Mouse (Mus musculus): Measurements from ENCODE around the gene Fam184a.
"Not testable (repeated sequence)": the region's sequence is repeated elsewhere in the genome, so short reads cannot be mapped to it uniquely, and the experiment has no call there.

Fam184a gene

DNA sequence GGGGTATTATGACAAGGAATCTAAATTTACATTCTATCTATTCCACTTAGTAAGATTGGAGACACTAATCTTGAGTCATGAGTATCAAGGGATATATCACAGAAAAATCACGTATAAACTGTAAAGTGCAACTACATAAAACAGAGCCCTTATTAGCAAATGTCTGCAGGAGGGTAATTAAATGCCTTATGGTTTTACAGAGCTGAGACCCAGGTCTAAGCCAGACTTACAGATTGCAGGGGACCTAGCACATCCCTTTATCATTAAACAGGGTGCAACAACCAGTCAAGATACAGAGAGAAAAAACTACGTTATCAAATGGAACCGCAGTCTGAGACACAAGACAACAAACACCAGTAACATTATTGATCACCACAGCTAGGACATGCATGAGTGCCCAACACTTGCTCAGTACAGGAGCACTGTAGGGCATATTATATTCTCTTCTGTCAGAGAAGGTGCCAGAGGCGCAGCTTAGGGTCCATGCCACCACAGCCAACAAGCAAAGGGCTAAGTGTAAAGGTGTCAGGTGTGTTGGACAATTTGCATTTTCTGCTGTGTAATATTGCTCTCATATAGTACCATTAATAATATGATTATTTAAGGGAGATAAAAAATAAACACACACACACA lies 61.9 kb downstream of the Fam184a start:
- DNase-seq = no peak

GRCm38 (mm10) chr10:53688533-53688932 lies 62.4 kb downstream of the Fam184a start:
- no peak for DNase-seq

GRCm38 (mm10) chr10:53687888-53688287 lies 63.0 kb downstream of the Fam184a start:
- DNase-seq = no peak

DNA sequence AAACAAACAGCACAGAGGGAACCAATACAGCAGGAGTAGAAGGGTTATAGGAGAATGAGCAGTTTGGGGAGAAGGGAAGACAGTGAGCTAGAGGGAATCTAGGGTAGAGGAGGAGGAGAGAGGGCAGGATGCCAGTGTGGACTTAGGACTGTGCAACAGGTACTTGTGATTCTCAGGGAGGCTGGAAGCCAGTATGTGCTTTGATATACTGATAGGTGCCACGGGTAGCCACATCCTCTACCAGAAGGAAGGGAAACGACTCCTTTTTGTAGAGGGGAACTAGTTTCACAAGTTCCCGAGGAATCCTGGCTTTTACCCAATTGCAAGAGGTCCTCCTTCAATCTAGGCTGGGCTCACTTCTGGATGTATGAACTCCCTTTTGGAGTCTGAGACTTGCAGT lies 65.1 kb downstream of the Fam184a start:
- DNase-seq = no peak

- DNase-seq = no peak
Measured at GRCm38 (mm10) chr10:53683226-53683625, 67.7 kb downstream of the Fam184a start.

DNA sequence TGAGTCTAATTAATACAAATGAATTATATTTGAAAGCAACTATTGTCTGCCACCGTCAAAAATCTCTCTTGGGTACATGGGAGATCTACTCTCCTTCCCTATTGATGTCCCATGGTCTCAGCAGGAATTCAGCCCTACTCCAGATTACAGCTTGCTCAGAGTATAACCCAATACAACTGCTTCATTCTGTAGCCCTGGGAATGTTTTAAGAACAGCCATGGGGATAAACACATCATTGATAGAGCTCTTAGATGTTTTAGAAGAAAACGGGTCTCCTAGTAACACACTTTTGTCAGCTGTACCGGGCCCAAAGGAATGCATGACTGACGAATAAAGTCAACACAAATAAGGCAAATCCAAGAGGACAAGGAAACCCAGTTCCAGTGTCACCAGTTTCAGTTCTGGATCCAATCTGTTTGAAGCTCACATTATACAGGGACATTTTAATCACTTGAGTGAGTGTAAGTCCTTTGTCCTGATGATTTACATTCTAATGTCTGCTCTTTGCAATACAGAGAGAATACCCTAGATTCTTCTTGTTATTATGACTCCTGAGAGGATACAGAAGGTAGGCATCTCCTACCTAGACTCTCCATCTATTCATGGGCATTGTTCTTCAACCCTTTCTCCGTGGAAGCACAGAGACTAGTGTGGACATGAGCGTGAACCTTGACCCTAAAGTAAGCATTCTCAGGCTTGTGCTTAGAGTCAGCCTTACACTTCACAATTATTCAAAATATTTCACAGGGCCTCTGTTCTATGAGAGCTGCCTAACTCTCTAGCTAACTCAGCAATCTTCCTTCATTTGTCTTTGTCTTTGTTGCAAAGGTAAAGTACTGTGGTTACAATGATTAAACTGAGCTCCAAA lies 71.0 kb downstream of the Fam184a start:
- no peak for DNase-seq

- DNase-seq = no peak
Measured at GRCm38 (mm10) chr10:53661788-53662187, 89.1 kb downstream of the Fam184a start.

- not testable (repeated sequence) for DNase-seq
Measured at GRCm38 (mm10) chr10:53654239-53654638, 96.7 kb downstream of the Fam184a start.

DNA sequence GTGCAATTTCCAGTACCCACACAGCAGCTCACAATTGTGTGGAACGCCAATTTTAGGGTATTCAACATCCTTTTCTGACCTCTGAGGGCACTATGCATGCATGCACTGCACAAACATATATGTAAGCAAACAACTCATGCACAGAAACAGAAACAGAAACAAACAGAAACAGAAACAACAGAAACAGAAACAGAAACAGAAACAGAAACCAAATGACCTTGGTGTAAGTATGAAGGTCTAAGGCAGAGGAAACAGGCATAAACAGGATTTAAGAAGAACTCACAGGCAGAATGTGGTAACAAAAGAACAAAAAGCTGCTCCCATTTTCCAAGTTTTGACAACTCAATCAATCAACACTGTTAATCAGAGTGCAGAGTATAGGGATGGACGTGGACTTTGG lies 100.2 kb downstream of the Fam184a start:
- DNase-seq = no peak

GRCm38 (mm10) chr10:53641507-53641906 lies 109.4 kb downstream of the Fam184a start:
- no peak for DNase-seq

- DNase-seq = no peak
Measured at GRCm38 (mm10) chr10:53635246-53635971, 115.5 kb downstream of the Fam184a start.

DNA sequence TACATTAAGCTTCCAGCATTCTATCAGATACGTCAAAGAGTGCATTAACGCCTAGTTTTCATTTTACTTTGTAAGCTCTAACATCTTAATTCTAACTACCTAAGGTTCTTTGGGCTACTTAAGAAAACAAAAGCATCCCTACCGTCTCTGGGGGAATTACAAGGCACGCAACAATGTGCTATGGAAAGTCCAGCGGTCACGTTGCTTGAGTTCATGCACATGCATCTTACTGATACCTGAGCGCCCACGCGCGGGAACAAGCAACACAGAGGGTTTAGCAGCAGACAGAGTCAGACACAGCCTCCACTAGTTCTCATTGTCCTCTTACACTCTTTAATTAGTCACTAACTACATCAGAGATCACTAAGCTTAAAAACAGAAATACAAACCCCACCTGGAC lies 116.8 kb downstream of the Fam184a start:
- DNase-seq = no peak

DNA sequence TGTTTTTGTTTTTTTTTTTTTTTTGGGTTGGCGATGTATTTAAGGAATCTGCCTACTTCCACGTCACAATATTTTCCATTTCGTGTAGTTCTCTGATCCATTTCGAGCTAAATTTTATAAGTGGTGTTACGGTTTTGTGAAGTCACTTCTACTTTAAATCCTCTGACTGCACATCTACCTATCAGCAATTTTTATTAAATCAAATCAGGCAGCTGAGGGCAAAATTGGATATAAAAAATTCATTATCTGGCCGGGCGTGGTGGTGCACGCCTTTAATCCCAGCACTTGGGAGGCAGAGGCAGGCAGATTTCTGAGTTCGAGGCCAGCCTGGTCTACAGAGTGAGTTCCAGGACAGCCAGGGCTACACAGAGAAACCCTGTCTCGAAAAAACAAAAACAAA lies 120.6 kb downstream of the Fam184a start, which contains the start of gene Mcm9:
Mcm9 (minus strand) TSS at position 101 of the 400 bp plus-strand sequence.
- DNase-seq = not testable (repeated sequence)

- DNase-seq = peak; percentile 97
Measured at GRCm38 (mm10) chr10:53629918-53630250, 121.0 kb downstream of the Fam184a start.

- DNase-seq = peak; percentile 90
Measured at GRCm38 (mm10) chr10:53629247-53629917, 121.5 kb downstream of the Fam184a start.

DNA sequence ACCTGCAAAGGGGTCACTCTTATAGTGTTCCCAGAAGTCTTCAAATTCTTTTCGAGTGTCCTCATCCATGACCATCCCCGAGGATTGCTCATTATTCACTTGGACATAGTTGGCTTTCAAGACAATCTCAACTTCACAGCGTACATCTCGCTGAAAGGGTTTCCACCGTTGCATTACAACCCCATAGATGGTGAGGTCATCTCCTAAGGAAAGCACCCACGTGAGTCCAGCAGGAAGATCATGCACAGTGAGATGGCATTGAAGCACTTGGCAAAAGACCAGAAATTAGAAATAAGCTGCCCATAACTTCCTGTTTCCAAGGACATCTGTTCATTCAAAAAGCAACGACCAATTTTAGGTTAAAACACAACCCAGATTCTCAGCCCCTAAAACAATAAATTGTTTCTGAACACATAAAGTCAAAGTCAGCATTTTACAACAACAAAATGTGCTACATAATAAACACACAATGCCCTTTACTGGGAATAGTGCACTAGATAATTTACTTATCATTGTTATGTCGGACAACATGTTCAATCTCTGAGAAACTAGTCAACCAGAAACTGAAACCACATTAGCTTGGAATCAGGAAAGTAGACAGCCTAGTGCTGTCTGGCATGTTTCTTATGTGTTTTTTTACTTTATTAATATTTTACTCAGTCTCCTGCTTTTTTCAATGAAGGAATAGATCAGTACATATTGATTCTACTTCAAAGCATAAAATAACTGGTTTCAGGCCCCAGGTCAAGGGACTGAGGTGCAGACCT lies 134.9 kb downstream of the Fam184a start:
- no peak for DNase-seq

- DNase-seq = no peak
Measured at GRCm38 (mm10) chr10:53613955-53614354, 137.0 kb downstream of the Fam184a start.

DNA sequence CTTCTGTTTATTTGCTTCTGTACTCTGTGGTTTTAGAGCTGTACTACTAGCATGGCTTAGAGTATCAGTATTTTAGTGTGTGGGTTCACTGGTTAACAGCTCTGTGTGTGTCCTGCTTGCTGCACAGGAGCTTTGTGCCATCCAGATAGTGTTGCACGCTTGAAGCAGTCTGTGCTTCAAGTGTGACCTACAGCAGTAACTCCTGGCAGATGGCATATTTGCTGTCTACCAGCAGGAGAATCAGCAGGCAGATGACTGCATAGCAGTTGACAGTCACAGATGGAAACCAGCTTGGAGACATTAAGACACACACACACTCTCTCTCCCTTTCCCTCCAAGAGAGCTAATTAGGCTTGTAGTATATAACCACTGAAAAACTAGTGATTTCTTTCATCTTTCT lies 138.8 kb downstream of the Fam184a start:
- peak; percentile 82 for DNase-seq

DNA sequence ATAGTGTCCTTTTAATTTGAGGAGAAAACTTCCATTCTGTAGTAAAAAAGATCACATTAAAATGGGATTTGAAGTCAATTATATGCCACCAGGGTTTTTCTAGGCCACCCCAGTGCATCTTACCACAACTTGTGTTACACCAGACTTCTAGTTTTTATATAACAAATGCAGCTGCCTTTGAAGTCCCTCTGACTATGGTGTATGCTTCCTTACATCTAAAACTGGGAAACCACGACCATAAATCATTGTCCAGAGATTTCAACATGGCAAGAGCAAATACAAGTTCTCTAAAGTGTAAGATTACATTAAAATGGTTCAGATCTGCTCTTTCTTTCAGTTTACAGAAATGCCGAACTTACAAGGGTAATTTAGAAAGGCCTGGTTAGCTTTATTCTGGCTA lies 142.6 kb downstream of the Fam184a start:
- DNase-seq = no peak

DNA sequence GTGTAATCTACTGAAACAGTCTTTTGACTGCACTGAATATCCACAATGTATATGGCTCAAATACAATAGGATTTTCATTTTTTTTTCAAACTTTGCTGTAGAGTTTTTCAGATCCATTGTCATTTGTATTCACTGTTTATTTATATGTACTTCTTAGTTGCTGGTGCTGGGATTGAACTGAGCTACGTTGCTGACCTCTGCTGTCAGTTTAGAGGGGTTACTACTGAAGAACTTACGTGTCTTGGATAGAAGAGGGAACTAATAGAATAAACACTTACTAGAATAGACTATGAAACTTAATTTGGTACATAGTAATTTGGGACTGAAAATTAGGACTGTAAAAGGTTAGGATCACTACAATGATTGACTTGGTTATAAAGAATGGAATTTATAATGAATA lies 145.6 kb downstream of the Fam184a start:
- no peak for DNase-seq

DNA sequence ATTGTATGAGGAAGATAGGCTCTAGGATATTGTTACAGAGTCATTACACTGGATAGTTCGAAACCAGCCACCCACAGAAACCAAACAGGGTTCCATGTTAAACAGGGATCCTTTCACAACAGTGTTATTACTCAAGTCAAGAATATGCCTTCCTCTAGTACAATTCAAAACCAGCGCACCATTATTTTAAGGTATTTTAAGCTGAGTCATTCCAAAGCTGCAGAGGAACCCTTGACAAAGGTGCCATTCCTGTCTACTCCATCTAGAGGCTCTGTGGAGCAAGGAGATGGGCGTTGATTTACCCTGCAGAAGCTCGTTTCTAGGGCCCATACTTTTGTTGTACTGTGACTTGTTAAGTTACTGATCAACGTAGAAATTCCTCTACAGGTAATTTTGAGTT lies 152.1 kb downstream of the Fam184a start:
- no peak for DNase-seq

DNA sequence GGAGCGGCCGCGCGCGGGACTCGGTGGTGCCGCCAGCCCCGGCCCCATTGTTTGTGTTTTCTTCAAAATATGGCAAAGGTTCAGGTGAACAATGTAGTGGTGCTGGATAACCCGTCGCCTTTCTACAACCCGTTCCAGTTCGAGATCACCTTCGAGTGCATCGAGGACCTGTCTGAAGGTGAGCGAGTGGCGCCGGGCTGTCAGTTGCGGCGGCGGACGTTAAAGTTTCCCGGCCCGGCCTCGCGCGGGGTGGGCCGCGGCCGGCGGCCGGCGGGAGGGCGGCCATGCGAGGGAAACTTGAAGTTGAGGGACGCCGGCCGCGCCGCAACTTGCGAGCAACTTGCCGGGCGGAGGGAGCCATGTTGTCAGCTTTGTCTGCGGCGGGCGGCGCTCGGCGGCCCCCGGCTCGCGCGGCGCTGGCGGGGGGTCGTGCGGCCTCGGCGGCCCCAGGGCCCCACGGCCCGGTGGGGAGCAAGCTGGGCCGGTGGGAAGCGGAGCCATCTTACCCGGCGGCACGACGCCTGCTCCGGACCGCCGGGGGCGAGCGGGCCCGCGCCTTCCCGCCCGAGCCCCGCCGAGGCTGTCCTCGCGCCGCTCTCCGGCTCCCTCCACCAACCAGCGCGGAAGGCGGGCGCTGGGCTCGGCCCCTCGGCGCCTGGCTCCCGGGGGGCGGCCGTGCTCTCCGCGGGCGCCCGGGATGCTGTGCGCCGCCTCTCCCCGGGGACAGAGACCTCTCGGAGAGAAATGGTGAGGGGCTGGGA lies 153.6 kb downstream of the Fam184a start:
- DNase-seq = peak; percentile 28

All from layer of hippocampus, adult 9-11 months (tissue).